Mouse (Mus musculus): ENCODE data around the gene Mb. TPM values are rescaled to one million over a fixed set of nuclear protein-coding genes. Genes with fewer than 3 reads are reported as not detected.

Gene Mb
- polyA plus RNA-seq (2015; fragmentation: Nextera tagmentation; extraction: Ambion mirVana), result not detected in 2 replicates

GRCm38 (mm10) chr15:77050570-77050969, at the start of gene Mb:
Gene Mb, minus strand, starts transcription at chr15:77050670.

GRCm38 (mm10) chr15:77044597-77045320, 5.7 kb downstream of the Mb start, which contains the start of gene Apol6:
Gene Apol6, plus strand, starts transcription at chr15:77044729.

Other genes with a start within 250 kb of the Mb start
- gene Zfp251, start 179.2 kb downstream of the Mb start, polyA plus RNA-seq (2015; fragmentation: Nextera tagmentation; extraction: Ambion mirVana), result 7.0 and 8.1 TPM in 2 replicates
- 2.5 and 3.1 TPM in 2 replicates for gene Zfp7, start 171.4 kb downstream of the Mb start, polyA plus RNA-seq (2015; fragmentation: Nextera tagmentation; extraction: Ambion mirVana)
- not detected in 2 replicates for gene Gm49527, start 171.3 kb downstream of the Mb start, polyA plus RNA-seq (2015; fragmentation: Nextera tagmentation; extraction: Ambion mirVana)
- 2.3 and 2.4 TPM in 2 replicates for gene Zfp647, start 125.2 kb downstream of the Mb start, polyA plus RNA-seq (2015; fragmentation: Nextera tagmentation; extraction: Ambion mirVana)
- 41.1 and 43.4 TPM in 2 replicates for gene 1110038F14Rik, start 102.2 kb downstream of the Mb start, polyA plus RNA-seq (2015; fragmentation: Nextera tagmentation; extraction: Ambion mirVana)
- 0.08 and 0.10 TPM in 2 replicates for gene Apol6, start 5.9 kb downstream of the Mb start, polyA plus RNA-seq (2015; fragmentation: Nextera tagmentation; extraction: Ambion mirVana)